Mouse (Mus musculus) B cell, adult 2 months (primary cell): ENCODE measurements around the gene Mphosph10.

Experiments used
- DNase-seq, 2 experiments: peaks; one replicate each; pipeline ENCODE4 v3.0.0; 2022

The Mphosph10 gene

GRCm38 (mm10) chr7:64392122-64392818 is at the start of gene Mphosph10, which contains the start of gene Mcee:
Gene Mphosph10, minus strand, starts transcription at chr7:64392268.
Gene Mcee, plus strand, starts transcription at chr7:64392607.
- peak; percentile 99 to 100 for DNase-seq

- DNase-seq, result no peak
Observed at GRCm38 (mm10) chr7:64440519-64440918, 48.5 kb upstream of the Mphosph10 start.

DNA sequence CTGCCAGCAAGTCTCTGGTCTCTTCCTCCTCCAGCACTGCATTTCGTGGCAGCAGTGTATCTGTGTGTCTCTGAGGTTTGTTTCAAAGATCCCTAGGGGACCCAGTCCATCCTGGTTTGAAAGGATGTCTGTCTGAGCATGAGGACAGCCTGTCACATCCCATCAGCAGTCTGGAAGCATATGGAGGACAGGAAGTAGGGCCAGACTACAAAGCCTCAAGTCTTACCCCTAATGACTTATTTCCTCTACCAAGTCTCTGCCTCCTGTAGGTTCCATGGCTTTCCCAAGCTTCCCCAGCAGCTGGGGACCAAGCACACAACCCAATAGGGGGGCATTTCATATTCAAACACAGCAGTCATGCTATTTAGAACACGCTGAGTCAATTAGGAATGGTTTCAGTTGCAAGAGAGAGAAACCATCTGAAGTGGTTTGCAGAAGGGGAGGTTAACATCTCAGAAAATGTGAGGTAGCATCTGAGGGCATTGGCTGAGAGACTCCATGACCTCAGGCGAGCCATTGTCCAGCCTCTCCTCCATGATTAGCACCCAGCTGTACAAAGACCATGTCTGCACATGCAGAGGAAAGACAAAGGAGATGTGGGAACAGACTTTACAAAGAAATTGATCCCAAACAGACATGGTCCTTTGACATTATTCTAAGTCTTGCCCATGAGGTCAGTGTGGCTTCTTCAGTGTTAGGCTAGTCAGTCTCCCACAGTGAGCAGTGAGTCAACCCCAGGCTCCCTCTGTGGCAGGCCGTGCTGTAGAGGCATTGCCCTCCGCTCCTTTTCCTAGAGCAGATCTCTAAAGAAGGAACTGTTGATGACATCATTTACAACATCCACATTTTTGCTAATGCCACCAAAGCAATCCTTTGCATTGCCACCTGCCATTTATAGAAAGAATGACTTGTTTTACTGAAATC is 47.8 kb upstream of the Mphosph10 start:
- no peak for DNase-seq

DNA sequence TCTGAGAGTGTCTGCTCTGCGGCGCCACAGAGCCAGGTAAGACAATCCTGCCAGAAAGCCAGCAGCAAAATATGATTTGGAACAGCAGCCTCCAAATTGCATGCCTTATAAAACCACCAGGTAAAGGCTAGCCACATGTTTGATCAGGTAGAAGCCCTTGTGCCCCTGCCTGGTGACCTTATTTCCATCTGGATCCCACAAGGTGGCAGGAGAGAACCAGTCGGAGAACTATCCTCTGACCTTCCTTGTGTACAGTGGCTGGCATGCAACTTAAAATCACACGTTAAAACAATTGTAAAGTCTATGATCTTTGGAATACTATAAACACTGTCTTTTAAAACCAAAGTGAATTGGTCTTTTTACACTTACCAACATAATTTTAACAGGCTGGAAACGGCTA is 32.8 kb upstream of the Mphosph10 start:
- no peak for DNase-seq

- no peak for DNase-seq
Observed at GRCm38 (mm10) chr7:64403989-64404388, 11.9 kb upstream of the Mphosph10 start.

DNA sequence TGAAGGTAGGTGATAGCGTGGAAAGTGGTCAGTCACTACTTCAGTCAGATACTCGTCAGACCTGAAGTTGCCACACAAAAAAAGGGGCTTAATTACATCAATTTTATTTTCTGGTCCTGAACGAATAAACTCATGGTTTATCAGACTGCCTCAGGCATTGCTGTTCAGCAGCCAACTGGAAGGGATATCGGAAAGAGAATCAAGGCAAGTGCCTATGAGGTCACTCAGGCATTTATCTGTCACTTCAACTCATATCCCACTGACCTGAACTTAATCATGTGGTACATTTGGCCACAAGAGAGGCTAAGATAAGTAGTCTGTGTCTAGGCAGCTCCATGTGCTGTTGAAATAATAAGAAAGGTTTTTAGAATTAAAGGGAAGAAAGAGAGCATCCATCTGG is 10.4 kb upstream of the Mphosph10 start:
- no peak for DNase-seq

DNA sequence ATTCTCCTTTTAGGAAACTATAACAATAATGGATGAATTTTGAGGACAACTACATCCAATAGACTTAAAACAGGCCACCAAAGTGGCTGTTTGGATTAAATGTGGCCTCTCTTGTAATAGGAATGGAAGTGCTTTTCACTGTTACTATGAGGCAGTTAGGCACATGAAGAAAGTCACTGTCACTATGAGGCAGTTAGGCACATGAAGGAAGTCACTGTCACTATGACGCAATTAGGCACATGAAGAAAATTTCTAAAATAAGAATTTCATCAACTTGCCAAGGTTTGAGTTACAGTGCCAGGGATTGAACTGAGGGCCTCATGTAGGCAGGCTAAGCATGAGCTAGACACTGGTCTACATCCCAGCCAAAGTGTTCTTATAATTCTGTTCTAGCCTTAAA is 8.7 kb upstream of the Mphosph10 start:
- no peak for DNase-seq

GRCm38 (mm10) chr7:64392819-64393151 is 717 bp upstream of the Mphosph10 start:
- DNase-seq, result no peak

GRCm38 (mm10) chr7:64391479-64391878 is 589 bp downstream of the Mphosph10 start:
- DNase-seq, result peak; percentile 25 to 29

- DNase-seq, result peak; percentile 91 to 94
Observed at GRCm38 (mm10) chr7:64373830-64374562, 18.1 kb downstream of the Mphosph10 start, which contains the start of gene Fan1. Gene Fan1, minus strand, starts transcription at chr7:64374095.

DNA sequence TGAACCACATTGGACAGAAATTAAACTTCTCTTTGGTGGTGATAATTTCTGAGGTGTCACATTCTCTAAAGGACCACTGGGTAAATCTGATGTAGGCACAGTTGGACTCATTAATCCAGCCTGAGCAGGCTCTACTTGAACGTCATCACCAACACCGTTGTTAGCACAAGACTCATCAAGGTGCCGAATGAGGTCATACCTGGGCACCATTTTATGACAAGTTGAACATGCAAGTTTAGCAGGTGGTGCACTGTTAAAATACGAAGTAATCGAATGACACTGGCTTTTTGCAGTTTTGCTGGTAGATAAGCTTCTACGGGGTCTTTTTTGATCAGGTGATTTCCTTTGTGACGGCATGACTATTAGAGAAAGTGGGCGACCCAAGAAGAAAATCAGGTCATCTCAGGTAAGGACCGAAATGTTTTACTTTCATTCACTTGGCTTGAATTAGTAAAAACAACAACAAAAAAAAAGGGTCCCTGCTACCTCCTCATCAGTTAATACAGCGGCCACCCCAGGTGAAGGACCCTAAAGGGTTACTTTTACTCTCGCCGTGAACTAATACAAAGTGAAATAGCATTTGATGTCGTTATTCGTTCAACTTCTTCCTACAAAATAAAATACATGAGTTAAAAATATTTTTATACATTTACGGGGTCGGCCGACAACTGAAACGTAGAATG is 18.8 kb downstream of the Mphosph10 start:
- DNase-seq, result peak; percentile 20 to 30

DNA sequence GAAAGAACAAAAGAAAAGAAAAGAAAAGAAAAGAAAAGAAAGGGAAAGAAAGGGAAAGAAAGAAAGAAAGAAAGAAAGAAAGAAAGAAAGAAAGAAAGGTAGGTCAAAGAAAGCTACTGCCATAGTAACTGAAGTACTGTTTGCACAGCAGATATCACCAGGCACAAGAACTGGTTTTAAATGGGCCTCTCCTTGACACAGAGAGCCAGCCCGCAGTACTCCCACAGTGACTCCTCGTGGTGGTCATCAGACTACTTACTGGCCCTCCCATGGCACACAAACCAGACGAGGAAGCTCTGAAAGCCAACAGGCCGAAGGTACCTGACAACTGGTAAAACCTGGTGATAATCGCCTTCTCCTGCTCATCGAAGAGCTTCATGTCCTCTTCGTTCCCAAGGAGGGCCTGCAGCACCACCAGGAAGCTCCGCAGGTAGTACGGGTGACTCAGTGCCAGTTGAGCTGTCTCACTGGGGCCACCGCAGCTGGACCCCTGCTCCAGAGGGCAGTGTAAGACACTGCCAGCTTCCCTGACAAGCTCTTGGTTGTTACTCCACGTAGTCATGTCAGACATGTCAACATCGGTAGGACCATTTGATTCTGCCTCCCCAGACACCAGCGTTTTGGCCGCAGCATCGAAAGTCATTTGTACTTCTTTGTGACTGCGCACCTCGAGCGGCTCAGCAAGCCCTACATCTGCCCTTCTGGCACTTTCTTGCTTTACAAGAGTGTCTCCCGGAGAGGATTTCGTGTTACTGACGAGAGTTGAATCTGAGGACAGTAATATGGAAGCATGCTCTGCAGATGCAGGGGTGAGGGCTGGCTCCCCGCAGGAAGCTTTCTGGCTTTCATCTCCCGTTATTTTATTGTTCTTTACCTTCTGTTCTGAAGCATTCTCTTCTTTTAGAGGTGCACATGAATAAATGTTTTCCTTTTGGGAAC is 19.9 kb downstream of the Mphosph10 start:
- DNase-seq, result no peak

- no peak for DNase-seq
Observed at GRCm38 (mm10) chr7:64369841-64370240, 22.2 kb downstream of the Mphosph10 start.

- no peak for DNase-seq
Observed at GRCm38 (mm10) chr7:64365863-64366262, 26.2 kb downstream of the Mphosph10 start.

- no peak for DNase-seq
Observed at GRCm38 (mm10) chr7:64360586-64360945, 31.5 kb downstream of the Mphosph10 start.

- DNase-seq, result no peak
Observed at GRCm38 (mm10) chr7:64359943-64360585, 32.0 kb downstream of the Mphosph10 start.

GRCm38 (mm10) chr7:64358666-64359065 is 33.4 kb downstream of the Mphosph10 start:
- DNase-seq, result no peak

- DNase-seq, result no peak
Observed at GRCm38 (mm10) chr7:64357405-64357804, 34.7 kb downstream of the Mphosph10 start.

DNA sequence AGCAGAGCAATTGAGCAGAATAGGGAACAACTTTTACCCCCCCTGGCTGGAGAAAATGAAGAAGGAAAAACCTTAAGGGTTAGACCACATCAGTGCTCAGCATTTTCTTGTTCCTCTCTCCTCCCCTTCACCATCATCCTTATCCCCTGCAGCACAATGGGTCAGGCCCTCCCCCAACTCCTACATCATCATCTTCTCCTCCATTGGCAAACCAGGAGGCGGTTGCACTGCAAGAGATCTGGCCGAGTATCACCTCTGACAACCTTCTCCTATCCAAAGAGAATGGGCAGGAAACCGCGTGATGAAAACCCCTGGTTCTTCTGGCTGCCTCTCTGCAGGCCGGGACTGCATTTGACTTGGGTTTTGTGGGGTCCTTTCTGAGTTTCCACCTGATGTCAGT is 35.4 kb downstream of the Mphosph10 start:
- no peak for DNase-seq

DNA sequence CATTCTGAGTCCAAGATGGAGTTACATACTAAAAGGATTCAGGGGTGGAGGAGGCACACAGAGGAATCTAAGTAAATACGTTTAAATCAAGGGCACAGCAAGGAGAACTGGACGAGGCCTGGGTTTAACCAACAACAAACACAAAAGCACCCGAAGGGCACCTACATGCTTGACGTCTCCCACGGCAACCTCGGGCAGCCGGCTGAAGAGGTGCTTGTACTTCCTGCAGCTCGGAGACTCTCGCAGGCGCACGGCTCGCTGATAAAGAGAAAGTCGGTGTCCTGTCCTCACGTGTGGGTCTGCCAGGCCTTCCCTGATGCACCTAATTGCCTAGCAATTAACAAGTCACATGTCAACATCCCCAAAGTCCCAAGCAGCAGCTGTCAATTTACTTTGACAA is 37.9 kb downstream of the Mphosph10 start:
- no peak for DNase-seq

DNA sequence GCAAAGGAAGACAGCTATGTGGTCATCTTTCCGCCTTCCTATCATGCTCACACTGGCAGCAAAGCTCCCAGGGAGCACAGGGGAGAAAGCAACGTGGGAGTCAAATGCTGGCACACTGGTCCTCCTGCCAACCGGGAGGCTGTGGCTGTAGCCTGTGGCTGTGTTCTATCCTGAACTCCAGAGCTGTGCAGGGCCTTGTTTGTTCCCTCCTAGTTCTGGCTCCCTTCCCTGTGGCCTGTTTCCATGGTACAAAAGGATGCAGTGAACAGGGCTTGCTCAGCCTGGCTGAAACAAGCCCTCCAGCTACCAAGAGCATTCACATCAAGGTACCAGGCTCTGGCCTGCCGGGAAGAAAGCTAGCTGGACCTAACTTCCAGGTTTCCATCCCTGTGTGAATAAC is 41.0 kb downstream of the Mphosph10 start:
- no peak for DNase-seq
